Mouse (Mus musculus) liver, embryonic 15.5 days (tissue): ENCODE results near the gene Mthfd2. TPM values are rescaled to one million over a fixed set of nuclear protein-coding genes. Genes with fewer than 3 reads are reported as not detected.
"Not testable (repeated sequence)": the region's sequence is repeated elsewhere in the genome, so short reads cannot be mapped to it uniquely, and the experiment has no call there.

Experiments
- ATAC-seq: fragments of 200-750 bp; cut with Nextera tagmentation; 2 replicates; pipeline ENCODE4 v1.8.0; 2017; ENCODE audit warnings: moderate number of reproducible peaks, mild to moderate bottlenecking, moderate library complexity; ENCODE audit not compliant: insufficient read depth
- H3K27ac ChIP-seq: fragments of 300-500 bp; sonication (generic); replicated peaks from 2 replicates; pipeline ENCODE4 v1.5.1; 2015; ENCODE audit warnings: mild to moderate bottlenecking, inconsistent platforms
- H3K27me3 ChIP-seq: fragments of 300-500 bp; sonication (generic); 2 replicates; pipeline ENCODE4 v1.6.1; 2015; ENCODE audit warnings: mild to moderate bottlenecking, inconsistent platforms
- H3K36me3 ChIP-seq: fragments of 300-500 bp; sonication (generic); replicated peaks from 2 replicates; pipeline ENCODE4 v1.6.1; 2015; ENCODE audit warnings: moderate library complexity, mild to moderate bottlenecking, inconsistent platforms
- H3K4me1 ChIP-seq: fragments of 300-500 bp; sonication (generic); replicated peaks from 2 replicates; pipeline ENCODE4 v1.6.1; 2015; ENCODE audit warnings: inconsistent platforms
- H3K4me2 ChIP-seq: fragments of 300-500 bp; sonication (generic); 2 replicates; pipeline ENCODE4 v1.6.1; 2015; ENCODE audit warnings: moderate library complexity, mild to moderate bottlenecking, inconsistent platforms
- H3K4me3 ChIP-seq: fragments of 300-500 bp; sonication (generic); replicated peaks from 2 replicates; pipeline ENCODE4 v1.5.1; 2015; ENCODE audit warnings: mild to moderate bottlenecking, inconsistent platforms
- H3K9ac ChIP-seq: fragments of 300-500 bp; sonication (generic); 2 replicates; pipeline ENCODE4 v1.6.1; 2015; ENCODE audit warnings: moderate library complexity, mild to moderate bottlenecking, inconsistent platforms
- H3K9me3 ChIP-seq: fragments of 300-500 bp; sonication (generic); replicated peaks from 2 replicates; pipeline ENCODE4 v1.6.1; 2016; ENCODE audit warnings: inconsistent platforms
- WGBS: fragments of 180-500 bp; shearing (Covaris S2); methylation state at CpG from one replicate; pipeline ENCODE4 v1.1.7; 2015; ENCODE audit warnings: mixed read lengths; ENCODE audit not compliant: insufficient replicate concordance; 5-methylcytosine and 5-hydroxymethylcytosine counted together
- polyA plus RNA-seq: library from polyadenylated mRNA; unstranded; fragments of >200 nt; fragmentation: Nextera tagmentation; extraction: Ambion mirVana; gene quantifications from 2 replicates; pipeline ENCODE4 v1.2.1, GENCODE M21; 2015

Mthfd2 gene
- polyA plus RNA-seq, 1 experiment from 2014 or later, result 67.8 TPM

DNA sequence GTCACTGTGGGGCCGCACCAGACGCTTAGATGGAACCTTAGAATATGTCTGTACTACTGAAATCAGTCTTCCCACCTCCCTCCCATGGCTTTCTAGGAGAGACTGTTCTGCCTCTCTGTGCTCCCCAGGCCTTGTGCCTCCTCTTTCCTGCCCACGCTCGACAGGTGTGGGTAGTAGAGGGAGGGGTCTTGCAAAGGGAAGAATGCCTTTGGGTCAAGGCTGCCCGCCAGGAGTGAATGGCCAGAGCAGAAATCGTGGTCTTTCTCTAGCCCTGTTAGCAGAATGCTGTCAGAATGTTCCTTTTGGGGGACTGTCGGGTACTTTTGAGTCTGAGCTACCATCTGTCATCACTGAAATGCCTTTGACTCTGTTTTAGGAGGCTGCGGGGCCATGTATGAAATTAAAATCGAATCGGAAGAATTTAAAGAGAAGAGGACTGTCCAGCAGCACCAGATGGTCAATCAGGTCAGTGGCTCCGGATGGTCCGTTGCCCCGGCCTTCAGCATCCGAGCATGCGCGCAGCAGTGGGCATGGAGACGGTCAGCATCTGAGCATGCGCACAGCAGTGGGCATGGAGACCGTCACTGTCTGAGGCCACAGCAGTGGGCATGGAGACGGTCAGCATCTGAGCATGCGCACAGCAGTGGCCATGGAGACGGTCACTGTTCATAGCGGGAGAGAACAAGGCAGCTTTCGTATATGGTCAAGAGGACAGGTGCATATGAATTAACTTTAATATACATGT lies 27.1 kb upstream of the Mthfd2 start:
- Histone ChIP-seq H3K4me3 (peak overlapping the region; percentile 87), H3K4me2 (peak overlapping the region; percentile 77), H3K9ac (peak overlapping the region; percentile 96), H3K4me1 (peaks cover 83% of the 10 kb centered on the region), H3K36me3 (peaks cover 54% of the 10 kb centered on the region), H3K27ac (peak overlapping the region; percentile 98), H3K9me3 (no peaks in the 10 kb centered on the region), H3K27me3 (no peaks in the 10 kb centered on the region)
- ATAC-seq, result no peak
- 88% methylated on average over 24 of the region's 24 CpGs for WGBS

DNA sequence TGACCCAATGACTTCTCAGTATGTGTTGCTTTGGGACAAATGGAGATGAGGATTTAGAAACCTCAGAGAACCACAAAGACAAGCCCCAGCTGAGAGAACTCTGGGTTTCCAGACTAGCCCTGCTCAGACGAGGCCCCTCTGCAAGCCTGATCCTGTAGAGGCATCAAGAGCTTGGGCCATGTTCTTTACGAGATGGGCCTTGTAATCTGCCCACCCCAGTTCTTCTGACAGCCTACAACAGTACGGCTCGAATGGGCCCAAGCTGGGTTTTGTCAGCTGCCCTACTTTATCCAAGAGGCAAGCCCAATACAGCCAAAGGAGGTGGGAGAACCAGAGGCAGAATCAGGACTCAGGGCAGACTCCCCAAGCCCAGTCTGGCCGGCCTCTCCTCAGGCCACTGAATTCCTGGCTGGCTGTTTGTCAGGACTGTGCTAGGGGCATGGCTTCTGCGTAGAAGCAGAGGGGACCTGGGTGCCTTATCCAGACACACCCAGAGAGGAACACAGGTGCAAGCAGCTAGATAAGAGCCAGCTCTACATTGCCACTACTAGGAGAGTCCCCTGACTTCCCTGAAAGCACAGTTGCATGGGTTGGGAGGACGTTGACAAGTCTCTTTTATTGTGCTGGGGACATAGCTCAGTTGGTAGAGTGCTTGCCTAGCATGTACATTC lies 25.9 kb upstream of the Mthfd2 start:
- peak overlapping the region; percentile 87 for H3K4me3 ChIP-seq
- 23% methylated on average over 7 of the region's 7 CpGs for WGBS
- peak overlapping the region; percentile 98 for H3K27ac ChIP-seq
- peak; percentile 93 for ATAC-seq
- no peaks in the 10 kb centered on the region for H3K9me3 ChIP-seq
- H3K9ac ChIP-seq, result peak overlapping the region; percentile 96
- peaks cover 78% of the 10 kb centered on the region for H3K4me1 ChIP-seq
- H3K4me2 ChIP-seq, result peak overlapping the region; percentile 77
- no peaks in the 10 kb centered on the region for H3K27me3 ChIP-seq
- peaks cover 48% of the 10 kb centered on the region for H3K36me3 ChIP-seq

DNA sequence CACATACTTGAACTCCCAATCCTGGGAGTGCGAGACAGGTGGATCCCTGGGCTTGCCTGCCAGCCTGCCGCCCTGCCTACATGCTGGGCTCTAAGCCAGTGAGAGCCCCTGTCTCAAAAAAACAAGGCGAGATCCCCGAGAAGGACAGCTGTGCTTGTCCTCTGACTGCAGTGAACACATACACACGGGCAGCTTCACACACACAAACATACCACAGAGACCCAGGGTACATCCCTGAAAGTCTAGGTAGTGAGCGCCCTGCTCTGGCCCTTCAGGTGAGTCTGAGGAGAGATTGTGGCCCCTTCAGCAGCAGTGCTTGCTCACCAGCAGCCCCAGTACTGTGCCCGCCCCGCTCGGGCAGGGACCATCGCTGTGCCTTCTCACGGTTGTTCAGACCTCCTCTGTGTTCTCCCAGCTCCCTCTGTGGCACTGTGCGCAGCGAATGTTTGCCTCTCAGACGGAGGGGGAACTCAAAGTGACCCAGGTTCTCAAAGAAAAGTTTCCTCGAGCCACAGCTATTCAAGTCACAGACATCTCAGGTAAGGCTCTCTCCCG lies 25.2 kb upstream of the Mthfd2 start:
- WGBS, result 70% methylated on average over 16 of the region's 16 CpGs
- Histone ChIP-seq H3K4me3 (peak overlapping the region; percentile 87), H3K4me1 (peaks cover 73% of the 10 kb centered on the region), H3K27ac (peak overlapping the region; percentile 98), H3K9me3 (no peaks in the 10 kb centered on the region), H3K36me3 (peaks cover 46% of the 10 kb centered on the region), H3K27me3 (no peaks in the 10 kb centered on the region), H3K9ac (peak overlapping the region; percentile 96), H3K4me2 (peak overlapping the region; percentile 77)
- no peak for ATAC-seq

DNA sequence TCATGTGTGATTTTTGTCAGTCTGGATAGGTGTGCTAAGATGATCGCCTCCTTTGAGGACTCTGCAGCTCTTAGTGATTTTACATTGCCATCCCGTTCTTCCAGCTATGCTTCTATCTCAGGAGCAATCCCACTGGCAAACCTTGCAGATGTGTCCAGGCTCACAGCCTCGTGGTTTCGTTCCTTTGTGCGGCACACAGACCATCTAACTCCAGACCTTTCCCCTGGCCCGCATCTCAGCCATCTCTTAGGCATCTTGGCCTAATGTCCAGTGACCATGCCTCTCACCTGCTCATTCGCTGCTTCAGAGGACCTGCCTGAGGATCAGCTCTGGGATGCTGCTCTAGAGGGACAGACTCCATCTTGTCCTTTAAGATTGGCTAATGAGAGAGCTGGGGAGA lies 24.5 kb upstream of the Mthfd2 start:
- H3K36me3 ChIP-seq, result peaks cover 39% of the 10 kb centered on the region
- H3K27me3 ChIP-seq, result no peaks in the 10 kb centered on the region
- 72% methylated on average over 7 of the region's 7 CpGs for WGBS
- peak overlapping the region; percentile 87 for H3K4me3 ChIP-seq
- peak overlapping the region; percentile 96 for H3K9ac ChIP-seq
- peaks cover 66% of the 10 kb centered on the region for H3K4me1 ChIP-seq
- ATAC-seq, result no peak
- H3K9me3 ChIP-seq, result no peaks in the 10 kb centered on the region
- peak overlapping the region; percentile 77 for H3K4me2 ChIP-seq
- peak overlapping the region; percentile 98 for H3K27ac ChIP-seq

DNA sequence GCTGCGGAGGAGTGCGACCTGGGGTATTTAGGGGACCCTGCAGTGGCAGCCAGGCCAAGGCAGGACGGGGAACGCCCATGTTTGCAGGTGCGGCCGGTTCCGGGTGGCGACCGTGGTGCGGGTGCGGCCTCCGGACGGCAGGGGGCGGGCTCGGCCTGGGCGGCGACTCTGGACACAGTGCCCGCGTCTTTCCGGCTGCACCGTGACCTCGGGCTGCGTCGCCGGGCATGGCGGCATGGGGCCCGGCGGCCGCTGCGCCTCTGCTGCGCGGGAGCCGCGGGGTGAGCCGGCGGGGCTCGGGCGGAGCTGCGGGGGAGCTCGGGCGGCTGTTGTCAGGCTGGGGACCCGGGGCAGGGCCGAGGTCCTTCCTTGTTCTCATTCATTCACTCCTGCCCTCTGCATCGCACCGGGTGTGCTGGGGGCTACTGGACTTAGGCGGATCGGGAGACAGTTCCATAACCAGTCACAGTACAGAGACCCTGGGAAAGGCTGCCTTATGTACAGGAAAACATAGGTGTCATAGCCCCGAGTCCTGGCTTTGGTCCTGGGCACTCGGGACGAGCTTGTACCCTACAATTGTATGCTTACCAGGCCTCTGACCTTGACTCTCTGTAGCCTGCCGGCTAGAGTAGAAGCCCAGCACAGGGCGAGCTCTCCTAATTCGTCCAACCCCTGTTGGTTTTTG lies 23.7 kb upstream of the Mthfd2 start:
- Histone ChIP-seq H3K4me3 (peak overlapping the region; percentile 87), H3K9me3 (no peaks in the 10 kb centered on the region), H3K4me2 (peak overlapping the region; percentile 77), H3K27ac (peak overlapping the region; percentile 98), H3K27me3 (no peaks in the 10 kb centered on the region), H3K36me3 (peaks cover 33% of the 10 kb centered on the region), H3K4me1 (peaks cover 58% of the 10 kb centered on the region), H3K9ac (peak overlapping the region; percentile 96)
- ATAC-seq, result peak; percentile 77
- under 1% methylated on average over 53 of the region's 53 CpGs for WGBS

DNA sequence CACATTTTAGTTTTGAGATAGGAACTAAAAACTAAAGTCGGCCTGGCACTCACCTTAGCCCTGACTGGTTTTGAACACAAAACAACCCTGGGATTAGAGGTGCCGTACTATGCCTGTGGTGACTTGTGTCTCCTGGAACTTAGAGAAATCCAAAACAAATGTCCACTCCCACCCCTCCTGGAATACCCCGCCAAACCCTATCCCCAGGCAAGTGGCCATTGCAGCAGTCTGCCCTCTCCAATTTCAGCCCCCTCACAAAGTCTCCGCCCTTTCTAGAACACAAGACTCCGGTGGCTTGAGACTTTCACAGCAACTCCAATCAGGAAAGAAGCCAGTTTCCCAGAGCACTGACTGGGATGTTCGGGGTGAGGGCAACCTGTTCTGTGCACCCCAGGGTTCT lies 23.2 kb upstream of the Mthfd2 start, which contains the start of gene Bola3:
Bola3 (plus strand) TSS at position 275 of the 400 bp plus-strand sequence.
- Histone ChIP-seq H3K4me1 (peaks cover 53% of the 10 kb centered on the region), H3K9ac (peak within 1 kb of the TSS; percentile 96), H3K4me2 (peak within 1 kb of the TSS; percentile 77), H3K36me3 (peaks cover 33% of the 10 kb centered on the region), H3K27me3 (no peaks in the 10 kb centered on the region), H3K9me3 (no peaks in the 10 kb centered on the region), H3K27ac (peak within 1 kb of the TSS; percentile 98), H3K4me3 (peak within 1 kb of the TSS; percentile 87)
- ATAC-seq, result no peak
- 37% methylated on average over 6 of the region's 6 CpGs for WGBS

DNA sequence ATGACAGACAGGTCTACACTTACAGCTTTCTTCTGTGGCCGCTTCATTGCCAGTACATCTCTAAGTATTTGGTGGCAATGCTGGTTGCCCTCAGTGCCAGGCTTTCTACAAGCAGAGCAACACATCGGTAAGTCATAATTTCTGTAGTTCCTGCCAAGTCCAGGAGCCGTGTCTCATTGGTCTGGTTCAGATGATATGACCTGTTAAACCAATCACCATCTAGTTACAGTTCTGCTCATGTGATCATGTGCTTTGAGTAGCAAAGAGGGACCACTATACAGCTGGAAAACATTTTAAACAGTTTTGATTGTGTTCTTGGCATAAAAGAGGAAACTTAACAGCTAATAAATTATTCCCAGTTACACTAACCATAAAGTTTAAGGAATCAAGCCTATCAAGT lies 22.2 kb upstream of the Mthfd2 start:
- WGBS, result 65% methylated on average over 3 of the region's 3 CpGs
- H3K4me2 ChIP-seq, result no peak overlapping the region
- ATAC-seq, result no peak
- H3K27ac ChIP-seq, result peak overlapping the region; percentile 39
- no peak overlapping the region for H3K9ac ChIP-seq
- no peaks in the 10 kb centered on the region for H3K9me3 ChIP-seq
- H3K36me3 ChIP-seq, result peaks cover 30% of the 10 kb centered on the region
- no peaks in the 10 kb centered on the region for H3K27me3 ChIP-seq
- H3K4me1 ChIP-seq, result peaks cover 43% of the 10 kb centered on the region
- no peak overlapping the region for H3K4me3 ChIP-seq

DNA sequence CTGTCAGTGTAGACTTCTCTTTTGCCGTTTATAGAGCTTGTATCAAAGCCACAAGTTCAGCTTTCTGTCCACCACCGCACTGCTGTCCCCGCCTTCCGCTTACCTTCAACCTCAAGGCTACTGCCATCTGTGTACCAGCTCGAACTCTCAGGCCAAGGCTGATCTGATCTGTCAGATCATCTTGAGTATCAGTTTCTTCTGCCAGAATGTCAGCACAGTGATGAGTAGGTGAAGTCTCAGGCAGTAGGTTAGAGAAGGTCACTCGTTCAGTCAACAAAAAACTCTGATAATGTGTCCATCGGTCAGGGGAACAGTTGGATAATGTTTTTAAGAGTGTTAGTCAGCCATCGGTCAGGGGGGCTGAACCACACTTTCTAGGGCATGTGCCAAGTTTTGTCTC lies 19.6 kb upstream of the Mthfd2 start:
- H3K27me3 ChIP-seq, ATAC-seq, H3K9ac ChIP-seq, H3K4me3 ChIP-seq, H3K4me2 ChIP-seq, H3K9me3 ChIP-seq: not testable (repeated sequence)
- WGBS, result 77% methylated on average over 8 of the region's 8 CpGs
- peaks cover 51% of the 10 kb centered on the region for H3K36me3 ChIP-seq
- H3K4me1 ChIP-seq, result peaks cover 20% of the 10 kb centered on the region
- H3K27ac ChIP-seq, result 0 out of 2 replicates have a peak overlapping the region, but pooled peaks have one; percentile 33

DNA sequence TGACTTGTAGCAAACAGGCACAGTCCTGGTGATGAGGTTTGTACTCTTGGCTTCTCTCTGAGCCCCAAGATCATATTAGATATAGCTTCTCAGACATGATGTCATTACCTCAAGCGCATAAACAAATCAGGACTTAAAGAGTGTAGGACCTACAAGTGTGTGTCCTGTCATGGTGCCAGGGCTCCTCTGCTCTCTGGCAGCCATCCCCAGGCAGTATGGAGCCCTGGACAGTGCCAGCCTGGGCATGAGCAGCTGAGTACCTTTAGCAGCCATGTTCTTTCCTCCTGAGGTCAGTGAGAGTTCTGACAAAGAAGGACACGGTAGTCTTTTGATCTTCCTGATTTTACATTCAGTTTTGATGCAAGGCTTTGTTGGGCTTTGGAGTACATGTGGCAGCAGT lies 17.2 kb upstream of the Mthfd2 start:
- peaks cover 4% of the 10 kb centered on the region; the same call in 1 of the 2 replicates for H3K4me1 ChIP-seq
- ATAC-seq, result no peak
- H3K9ac ChIP-seq, result no peak overlapping the region
- H3K27me3 ChIP-seq, result no peaks in the 10 kb centered on the region
- no peak overlapping the region for H3K4me3 ChIP-seq
- no peak overlapping the region for H3K27ac ChIP-seq
- H3K36me3 ChIP-seq, result peaks cover 68% of the 10 kb centered on the region
- no peak overlapping the region for H3K4me2 ChIP-seq
- WGBS, result 92% methylated on average over 2 of the region's 2 CpGs
- no peaks in the 10 kb centered on the region for H3K9me3 ChIP-seq

DNA sequence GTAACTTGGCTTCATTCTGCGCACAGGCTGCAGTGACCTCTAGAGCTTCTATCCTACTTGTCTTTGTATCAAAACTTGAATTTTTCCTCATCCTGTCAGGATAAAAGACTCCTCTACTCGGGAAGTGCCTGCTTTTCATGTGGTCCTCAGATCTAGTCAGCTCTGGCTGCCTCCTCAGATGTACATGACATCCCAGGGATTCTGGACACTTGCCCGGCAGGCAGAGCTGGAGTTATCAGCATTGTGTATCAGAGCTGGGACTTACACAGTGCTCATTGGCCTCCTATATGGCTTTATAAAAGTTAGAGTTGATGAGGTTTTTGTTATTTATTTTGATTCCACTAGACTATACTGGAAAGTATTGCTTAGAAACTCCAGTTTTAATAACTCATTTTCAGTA lies 15.7 kb upstream of the Mthfd2 start:
- Histone ChIP-seq H3K4me2 (no peak overlapping the region), H3K4me1 (no peaks in the 10 kb centered on the region), H3K4me3 (no peak overlapping the region), H3K27ac (no peak overlapping the region), H3K36me3 (peaks cover 74% of the 10 kb centered on the region), H3K9me3 (no peaks in the 10 kb centered on the region), H3K27me3 (no peaks in the 10 kb centered on the region), H3K9ac (no peak overlapping the region)
- ATAC-seq, result no peak
- WGBS, result 71% methylated on average over 3 of the region's 3 CpGs
